Mouse (Mus musculus) urinary bladder, postnatal 10 days (tissue): ENCODE data around the gene Nsl1.
"Not testable (repeated sequence)": the region's sequence is repeated elsewhere in the genome, so short reads cannot be mapped to it uniquely, and the experiment has no call there.

Experiments
- DNase-seq: peaks from one replicate; pipeline ENCODE4 v3.0.0; 2022; ENCODE audit warnings: low spot score

The Nsl1 gene

GRCm38 (mm10) chr1:191062781-191063485 lies at the start of gene Nsl1, which contains the start of gene Tatdn3:
TSS of gene Nsl1 (plus strand) at chr1:191063012.
TSS of gene Tatdn3 (minus strand) at chr1:191062932.
- peak; percentile 74 for DNase-seq

DNA sequence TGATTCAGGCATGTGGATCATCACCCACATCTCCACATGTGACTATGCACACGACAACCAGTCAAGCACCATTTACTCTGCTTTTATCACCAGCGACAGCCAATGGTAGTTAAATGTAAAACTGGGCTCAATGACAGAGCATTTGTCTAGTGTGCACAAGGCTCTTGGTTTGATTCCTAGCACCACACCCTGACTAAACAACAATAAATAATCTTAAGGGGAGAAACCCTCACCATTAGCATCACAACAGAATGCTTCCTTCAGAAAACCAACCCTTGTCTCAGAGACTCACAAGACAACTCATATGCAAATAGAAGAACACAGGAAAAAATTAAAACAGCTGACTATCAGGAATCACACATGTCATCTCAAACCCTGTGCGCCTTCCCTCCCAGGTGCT lies 48.5 kb upstream of the Nsl1 start:
- no peak for DNase-seq

DNA sequence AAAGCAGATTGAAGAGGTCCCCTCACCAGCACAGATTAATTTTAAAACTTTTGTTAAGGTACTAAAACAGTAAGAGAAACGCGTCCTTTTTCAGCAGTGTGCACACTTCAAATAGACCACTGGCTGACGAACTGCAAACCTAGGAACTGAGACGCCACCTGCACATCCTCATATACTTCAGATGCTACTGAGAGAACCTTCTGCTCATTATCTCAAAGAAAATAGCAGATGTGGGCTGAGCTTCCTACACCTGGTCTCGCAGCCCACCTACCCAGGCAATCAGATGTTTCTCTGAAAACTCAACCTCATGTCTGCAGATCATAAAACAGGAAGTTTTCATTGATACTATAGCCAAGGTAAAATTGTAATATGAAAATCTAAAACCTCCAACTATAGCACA lies 43.0 kb upstream of the Nsl1 start:
- no peak for DNase-seq

- no peak for DNase-seq
These were observed 42.4 kb upstream of the Nsl1 start for GRCm38 (mm10) chr1:191020217-191020924.

DNA sequence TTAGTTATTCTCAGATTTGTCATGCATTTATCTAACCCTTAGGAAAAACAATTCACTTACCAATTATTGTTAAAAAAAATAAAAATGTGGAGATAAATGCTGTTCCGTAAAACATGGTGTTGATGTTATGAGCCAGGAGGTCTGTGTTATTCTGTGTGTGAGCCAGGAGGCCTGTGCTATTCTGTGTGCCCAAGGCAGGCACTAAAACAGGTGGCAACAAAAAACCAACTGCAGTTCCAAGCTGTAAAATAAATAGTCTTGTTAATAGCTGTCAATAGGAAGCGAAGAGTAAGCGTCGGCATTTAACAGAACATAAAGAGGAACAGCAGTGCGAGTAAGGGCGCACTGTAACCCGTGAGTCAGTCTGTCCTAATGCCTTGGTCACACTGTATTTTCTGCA lies 41.8 kb upstream of the Nsl1 start:
- DNase-seq, result no peak

DNA sequence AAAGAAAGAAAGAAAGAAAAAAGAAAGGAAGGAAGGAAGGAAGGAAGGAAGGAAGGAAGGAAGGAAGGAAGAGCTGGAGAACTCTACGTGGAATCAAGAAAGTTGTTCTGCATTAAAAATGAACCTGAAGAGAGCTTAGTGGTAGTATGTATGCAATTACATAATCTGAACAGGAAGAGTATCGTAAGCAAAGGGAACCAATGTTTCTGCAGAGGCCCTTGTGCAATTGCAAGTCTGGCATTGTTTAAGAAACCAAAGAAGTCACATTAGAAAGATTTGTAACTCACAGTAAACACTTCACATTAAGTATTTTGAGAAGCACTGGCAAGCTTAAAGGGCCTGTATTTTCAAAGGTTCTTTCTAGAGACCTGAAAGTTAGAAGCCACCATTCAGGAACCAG lies 39.7 kb upstream of the Nsl1 start:
- DNase-seq, result no peak

DNA sequence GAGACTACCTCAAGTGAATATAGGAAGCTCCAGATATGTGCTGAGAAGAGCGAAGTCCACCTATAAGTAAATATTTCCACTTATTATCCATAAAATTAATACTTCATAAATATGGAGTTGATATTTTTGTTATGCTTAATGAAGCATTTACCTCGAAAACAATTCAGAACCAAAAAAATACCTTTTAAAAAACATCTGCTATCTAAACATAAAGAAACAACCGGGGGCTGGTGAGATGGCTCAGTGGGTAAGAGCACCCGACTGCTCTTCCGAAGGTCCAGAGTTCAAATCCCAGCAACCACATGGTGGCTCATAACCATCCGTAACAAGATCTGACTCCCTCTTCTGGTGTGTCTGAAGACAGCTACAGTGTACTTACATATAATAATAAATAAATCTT lies 39.0 kb upstream of the Nsl1 start:
- DNase-seq, result not testable (repeated sequence)

DNA sequence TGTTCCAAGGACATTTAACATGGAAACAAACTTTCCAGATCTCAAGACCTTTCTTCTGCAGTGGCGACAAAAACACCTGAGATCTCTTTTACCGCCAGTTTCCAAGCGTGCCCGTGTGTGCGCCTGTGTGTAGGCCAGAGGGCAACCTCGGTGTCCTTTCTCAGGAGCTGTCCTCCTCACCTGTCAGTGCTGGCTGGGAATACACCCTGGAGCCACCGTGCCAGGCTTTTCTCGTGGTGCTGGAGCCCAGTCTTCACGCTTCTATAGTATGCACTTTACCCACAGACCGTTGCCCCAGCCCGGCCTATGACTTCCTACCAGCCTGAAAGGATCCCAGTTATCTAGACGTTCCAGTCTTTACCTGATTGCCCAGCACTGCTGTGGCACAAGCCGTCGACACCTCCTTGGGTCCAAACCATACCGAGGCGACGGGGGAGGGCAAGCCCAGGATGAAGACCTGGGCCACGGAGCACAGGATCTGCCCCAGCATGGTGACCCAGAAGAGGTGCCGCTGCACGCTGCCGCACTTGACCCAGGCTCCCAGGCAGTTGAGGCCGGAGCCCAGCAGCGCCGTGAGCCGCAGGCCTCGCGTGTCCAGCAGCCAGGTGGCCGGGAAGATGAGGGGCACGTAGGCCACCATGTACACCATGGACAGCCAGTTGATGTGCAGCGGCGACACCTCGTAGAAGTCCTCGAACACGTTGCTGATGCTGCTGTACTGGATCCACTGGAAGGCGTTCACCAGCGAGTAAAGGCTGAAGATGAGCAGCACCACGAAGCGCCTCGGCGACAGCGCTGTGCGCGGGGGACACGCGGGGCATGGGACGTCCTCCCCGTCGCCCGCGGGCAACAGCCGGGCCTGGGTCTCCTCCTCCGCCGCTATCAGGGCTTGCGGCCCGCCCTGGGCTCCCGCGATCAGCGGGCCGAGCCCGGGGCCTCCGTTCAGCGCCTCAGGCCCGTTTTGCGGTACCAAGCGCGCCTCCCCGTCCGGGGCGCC lies 37.5 kb upstream of the Nsl1 start:
- no peak for DNase-seq

GRCm38 (mm10) chr1:191026021-191026713 lies 36.6 kb upstream of the Nsl1 start, which contains the start of gene Flvcr1:
TSS of gene Flvcr1 (minus strand) at chr1:191026158.
- DNase-seq, result peak; percentile 80

GRCm38 (mm10) chr1:191030182-191030581 lies 32.6 kb upstream of the Nsl1 start:
- DNase-seq, result no peak

DNA sequence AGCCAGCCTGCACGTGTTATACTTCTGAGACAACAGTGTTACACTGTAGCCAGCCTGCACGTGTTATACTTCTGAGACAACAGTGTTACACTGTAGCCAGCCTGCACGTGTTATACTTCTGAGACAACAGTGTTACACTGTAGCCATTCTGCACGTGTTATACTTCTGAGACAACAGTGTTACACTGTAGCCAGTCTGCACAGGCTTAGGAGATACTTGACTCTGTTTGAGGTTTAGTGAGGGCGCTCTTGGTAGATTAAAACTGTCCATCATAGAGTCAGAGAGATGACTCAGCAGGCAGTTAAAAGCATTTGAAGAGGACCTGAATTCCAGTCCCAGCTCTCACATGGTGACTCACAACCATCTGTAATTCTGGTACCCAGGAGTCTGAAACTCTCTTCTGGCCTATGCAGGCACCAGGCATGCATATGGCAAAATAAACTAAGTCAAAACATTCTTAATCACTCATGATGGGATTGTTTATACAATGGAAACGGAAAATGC lies 31.8 kb upstream of the Nsl1 start:
- DNase-seq, result not testable (repeated sequence)

DNA sequence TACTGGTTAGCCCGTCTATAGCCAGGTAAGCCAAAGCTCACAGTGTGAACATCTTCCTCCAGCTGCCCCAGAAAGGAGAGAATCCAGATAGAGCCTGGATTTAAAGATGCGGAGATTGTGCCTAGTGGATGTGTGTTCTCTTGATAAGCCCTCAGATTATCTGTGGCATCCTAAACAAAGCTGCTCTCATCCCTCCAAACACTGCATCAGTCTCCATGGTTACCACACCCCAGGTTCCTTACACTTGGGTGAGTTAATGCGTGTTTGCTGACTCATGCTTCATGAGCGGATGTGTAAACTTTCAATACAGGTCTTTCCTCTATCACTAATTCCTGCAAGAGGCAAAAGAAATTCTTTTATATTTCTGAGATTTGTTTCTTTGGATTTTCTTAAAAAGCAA lies 27.2 kb upstream of the Nsl1 start:
- DNase-seq, result no peak

GRCm38 (mm10) chr1:191036554-191037334 lies 26.1 kb upstream of the Nsl1 start, which contains the start of gene Spata45:
TSS of gene Spata45 (plus strand) at chr1:191036639.
- DNase-seq, result no peak

GRCm38 (mm10) chr1:191037999-191038398 lies 24.8 kb upstream of the Nsl1 start:
- no peak for DNase-seq

- no peak for DNase-seq
These were observed 21.5 kb upstream of the Nsl1 start for GRCm38 (mm10) chr1:191041352-191041751.

GRCm38 (mm10) chr1:191042106-191042505 lies 20.7 kb upstream of the Nsl1 start:
- no peak for DNase-seq

GRCm38 (mm10) chr1:191042688-191043087 lies 20.1 kb upstream of the Nsl1 start:
- DNase-seq, result no peak

DNA sequence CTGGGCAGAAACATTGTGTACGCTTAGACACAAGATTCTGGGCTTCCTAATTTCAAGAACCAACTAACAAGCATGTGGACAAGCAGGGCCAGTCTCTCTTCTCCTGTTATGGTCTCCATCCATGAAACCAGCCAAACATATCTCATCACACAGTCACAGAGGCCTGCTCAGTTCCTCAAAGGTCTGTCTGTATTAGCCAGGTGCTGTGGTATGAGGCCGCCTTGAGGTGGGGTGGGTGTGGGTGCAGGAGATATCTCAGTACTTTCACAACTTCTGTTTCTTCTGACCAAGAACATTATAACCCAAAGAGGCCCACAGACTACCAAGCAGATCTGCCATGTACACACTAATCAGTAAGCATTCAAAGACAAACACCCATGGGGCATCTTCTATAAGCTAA lies 17.5 kb upstream of the Nsl1 start:
- no peak for DNase-seq

DNA sequence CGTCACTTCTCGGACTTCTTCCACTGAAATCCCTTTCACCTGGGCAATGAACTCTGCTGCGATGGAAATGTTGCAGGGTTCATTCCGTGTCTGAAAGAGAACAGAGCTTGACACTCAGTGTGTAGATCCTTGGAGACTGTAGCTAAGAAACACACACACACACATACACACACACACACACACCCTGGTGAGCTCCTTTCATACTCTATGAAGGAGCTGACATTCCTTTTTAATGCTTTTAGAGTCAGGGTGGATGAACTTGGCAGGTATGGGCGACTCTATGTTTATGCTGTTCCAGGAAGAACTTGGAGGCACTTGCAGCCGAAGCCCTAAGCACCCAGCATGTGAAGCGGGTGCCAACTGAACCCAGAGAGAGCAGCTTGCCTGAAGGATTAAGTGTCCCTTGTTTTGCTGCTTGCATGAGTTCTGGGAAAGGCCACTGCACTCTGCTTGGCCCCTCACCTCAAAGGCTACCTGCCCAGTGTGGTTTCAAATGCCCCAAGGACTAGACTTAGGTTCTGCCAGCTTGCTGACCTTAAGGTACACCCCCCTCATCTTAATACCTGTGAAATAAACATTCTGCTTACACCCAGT lies 16.5 kb upstream of the Nsl1 start:
- no peak for DNase-seq

GRCm38 (mm10) chr1:191053555-191053954 lies 9.3 kb upstream of the Nsl1 start:
- no peak for DNase-seq
